Mouse (Mus musculus) forebrain, embryonic 13.5 days (tissue): ENCODE measurements at regions not wholly inside any gene's neighbourhood (a gene's known extent, or its start where the extent isn't known, plus 50 kb on each side); places are given as distances from the start of the nearest gene placed in this dataset.

ENCODE experiments used
- ATAC-seq: fragments of 200-750 bp; cut with Nextera tagmentation; 2 replicates; pipeline ENCODE4 v1.8.0; 2017
- H3K27ac ChIP-seq: fragments of 300-500 bp; sonication (generic); 2 replicates; pipeline ENCODE4 v1.5.1; 2015; ENCODE audit warnings: inconsistent platforms, mild to moderate bottlenecking, moderate library complexity
- H3K27me3 ChIP-seq: fragments of 300-500 bp; sonication (generic); 2 replicates; pipeline ENCODE4 v1.6.1; 2015; ENCODE audit warnings: mild to moderate bottlenecking, inconsistent platforms
- H3K36me3 ChIP-seq: fragments of 300-500 bp; sonication (generic); 2 replicates; pipeline ENCODE4 v1.6.1; 2015; ENCODE audit warnings: mild to moderate bottlenecking, inconsistent platforms; ENCODE audit not compliant: poor library complexity, severe bottlenecking
- H3K4me1 ChIP-seq: fragments of 300-500 bp; sonication (generic); 2 replicates; pipeline ENCODE4 v1.6.1; 2015; ENCODE audit warnings: inconsistent platforms
- H3K4me2 ChIP-seq: fragments of 300-500 bp; sonication (generic); 2 replicates; pipeline ENCODE4 v1.6.1; 2015; ENCODE audit warnings: inconsistent platforms, mild to moderate bottlenecking, moderate library complexity
- H3K4me3 ChIP-seq: fragments of 300-500 bp; sonication (generic); 2 replicates; pipeline ENCODE4 v1.5.1; 2015; ENCODE audit warnings: mild to moderate bottlenecking, inconsistent platforms
- H3K9ac ChIP-seq: fragments of 300-500 bp; sonication (generic); 2 replicates; pipeline ENCODE4 v1.6.1; 2015; ENCODE audit warnings: mild to moderate bottlenecking, inconsistent platforms
- H3K9me3 ChIP-seq: fragments of 300-500 bp; sonication (generic); replicated peaks from 2 replicates; pipeline ENCODE4 v1.6.1; 2016; ENCODE audit warnings: inconsistent platforms
- WGBS: fragments of 180-500 bp; shearing (Covaris S2); methylation state at CpG from one replicate; pipeline ENCODE4 v1.1.7; 2015; 5-methylcytosine and 5-hydroxymethylcytosine counted together

- no peaks in the 10 kb centered on the region for H3K27me3 ChIP-seq
- no peaks in the 10 kb centered on the region for H3K36me3 ChIP-seq
- ATAC-seq, result peak; percentile 92
- no peaks in the 10 kb centered on the region for H3K9me3 ChIP-seq
- peak overlapping the region; percentile 53 for H3K4me2 ChIP-seq
- WGBS, result 17% methylated on average over 10 of the region's 10 CpGs
- peaks cover 47% of the 10 kb centered on the region for H3K4me1 ChIP-seq
- H3K9ac ChIP-seq, result peak overlapping the region; percentile 50; the same call in 1 of the 2 replicates
- peak overlapping the region; percentile 17 for H3K4me3 ChIP-seq
- peak overlapping the region; percentile 92 for H3K27ac ChIP-seq
Measured at GRCm38 (mm10) chr13:83984651-83985331, 237.3 kb upstream of the Tmem161b start.

- peak; percentile 86 for ATAC-seq
- Histone ChIP-seq H3K4me3 (peak overlapping the region; percentile 24), H3K27ac (peak overlapping the region; percentile 84), H3K4me2 (peak overlapping the region; percentile 55), H3K36me3 (no peaks in the 10 kb centered on the region), H3K27me3 (no peaks in the 10 kb centered on the region), H3K4me1 (peaks cover 47% of the 10 kb centered on the region), H3K9ac (peak overlapping the region; percentile 51), H3K9me3 (no peaks in the 10 kb centered on the region)
- WGBS, result 10% methylated on average over 11 of the region's 11 CpGs
Measured at GRCm38 (mm10) chr13:83987746-83988423, 234.2 kb upstream of the Tmem161b start.

- Histone ChIP-seq H3K9me3 (no peaks in the 10 kb centered on the region), H3K27me3 (no peaks in the 10 kb centered on the region), H3K9ac (no peak overlapping the region), H3K4me2 (peak overlapping the region; percentile 55), H3K36me3 (no peaks in the 10 kb centered on the region), H3K4me3 (no peak overlapping the region), H3K27ac (peak overlapping the region; percentile 84), H3K4me1 (peaks cover 45% of the 10 kb centered on the region)
- ATAC-seq, result no peak
- 30% methylated on average over 4 of the region's 4 CpGs for WGBS
Measured at GRCm38 (mm10) chr13:83988517-83988916, 233.6 kb upstream of the Tmem161b start.

GRCm38 (mm10) chr13:83997599-83998369 lies 224.3 kb upstream of the Tmem161b start:
- Histone ChIP-seq H3K9ac (0 out of 2 replicates have a peak overlapping the region, but pooled peaks have one; percentile 2), H3K27ac (peak overlapping the region; percentile 53), H3K27me3 (no peaks in the 10 kb centered on the region), H3K36me3 (no peaks in the 10 kb centered on the region), H3K4me3 (no peak overlapping the region), H3K9me3 (0 out of 2 replicates have a peak, but pooled peaks cover 3% of the 10 kb centered on the region), H3K4me2 (0 out of 2 replicates have a peak overlapping the region, but pooled peaks have one; percentile 7), H3K4me1 (peaks cover 10% of the 10 kb centered on the region)
- WGBS, result 39% methylated on average over 12 of the region's 12 CpGs
- peak; percentile 86 for ATAC-seq

GRCm38 (mm10) chr13:84021771-84022170 lies 200.3 kb upstream of the Tmem161b start:
- peak; percentile 68 for ATAC-seq
- WGBS, result 27% methylated on average over 7 of the region's 7 CpGs
- no peak overlapping the region for H3K27ac ChIP-seq

GRCm38 (mm10) chr13:84023021-84023420 lies 199.1 kb upstream of the Tmem161b start:
- WGBS, result 93% methylated on average over 1 of the region's 1 CpGs
- Histone ChIP-seq H3K4me3 (no peak overlapping the region), H3K27ac (no peak overlapping the region), H3K9ac (no peak overlapping the region), H3K27me3 (no peaks in the 10 kb centered on the region), H3K36me3 (no peaks in the 10 kb centered on the region), H3K4me2 (no peak overlapping the region), H3K9me3 (no peaks in the 10 kb centered on the region), H3K4me1 (peaks cover 9% of the 10 kb centered on the region; the same call in 1 of the 2 replicates)
- no peak for ATAC-seq

More at GRCm38 (mm10) chr13:84021771-84022170, 200.3 kb upstream of the Tmem161b start:
- Histone ChIP-seq H3K27me3 (no peaks in the 10 kb centered on the region), H3K9ac (no peak overlapping the region), H3K9me3 (no peaks in the 10 kb centered on the region), H3K36me3 (no peaks in the 10 kb centered on the region), H3K4me1 (peaks cover 9% of the 10 kb centered on the region; the same call in 1 of the 2 replicates), H3K4me3 (no peak overlapping the region), H3K4me2 (no peak overlapping the region)

- Histone ChIP-seq H3K9me3 (no peaks in the 10 kb centered on the region), H3K4me2 (no peak overlapping the region), H3K36me3 (no peaks in the 10 kb centered on the region), H3K9ac (no peak overlapping the region), H3K27ac (0 out of 2 replicates have a peak overlapping the region, but pooled peaks have one; percentile 3), H3K4me1 (peaks cover 9% of the 10 kb centered on the region; the same call in 1 of the 2 replicates), H3K4me3 (no peak overlapping the region), H3K27me3 (no peaks in the 10 kb centered on the region)
- 0 out of 2 replicates have a peak, but pooled peaks have one; percentile 59 for ATAC-seq
- 27% methylated on average over 5 of the region's 5 CpGs for WGBS
Measured at GRCm38 (mm10) chr13:84023637-84024036, 198.5 kb upstream of the Tmem161b start.

GRCm38 (mm10) chr13:84025348-84025747 lies 196.7 kb upstream of the Tmem161b start:
- peaks cover 9% of the 10 kb centered on the region; the same call in 1 of the 2 replicates for H3K4me1 ChIP-seq
- H3K36me3 ChIP-seq, result no peaks in the 10 kb centered on the region
- WGBS, result 86% methylated on average over 2 of the region's 2 CpGs
- no peaks in the 10 kb centered on the region for H3K9me3 ChIP-seq
- H3K9ac ChIP-seq, result no peak overlapping the region
- peak; percentile 63; the same call in 1 of the 2 replicates for ATAC-seq
- H3K27ac ChIP-seq, result no peak overlapping the region
- no peak overlapping the region for H3K4me3 ChIP-seq
- no peak overlapping the region for H3K4me2 ChIP-seq
- H3K27me3 ChIP-seq, result no peaks in the 10 kb centered on the region

GRCm38 (mm10) chr13:84047736-84048135 lies 174.4 kb upstream of the Tmem161b start:
- Histone ChIP-seq H3K9ac (no peak overlapping the region), H3K9me3 (no peaks in the 10 kb centered on the region), H3K4me3 (no peak overlapping the region), H3K36me3 (no peaks in the 10 kb centered on the region), H3K4me1 (no peaks in the 10 kb centered on the region), H3K4me2 (no peak overlapping the region), H3K27ac (no peak overlapping the region), H3K27me3 (no peaks in the 10 kb centered on the region)
- 90% methylated on average over 6 of the region's 6 CpGs for WGBS
- ATAC-seq, result no peak

- Histone ChIP-seq H3K9ac (no peak overlapping the region), H3K27ac (no peak overlapping the region), H3K4me3 (no peak overlapping the region), H3K27me3 (no peaks in the 10 kb centered on the region), H3K4me1 (peaks cover 17% of the 10 kb centered on the region), H3K4me2 (no peak overlapping the region), H3K36me3 (no peaks in the 10 kb centered on the region), H3K9me3 (no peaks in the 10 kb centered on the region)
- no peak for ATAC-seq
- 71% methylated on average over 1 of the region's 1 CpGs for WGBS
Measured at GRCm38 (mm10) chr13:84052221-84052620, 169.9 kb upstream of the Tmem161b start.

GRCm38 (mm10) chr13:84054956-84055355 lies 167.1 kb upstream of the Tmem161b start:
- H3K4me3 ChIP-seq, result no peak overlapping the region
- 30% methylated on average over 7 of the region's 7 CpGs for WGBS
- peak overlapping the region; percentile 55 for H3K9ac ChIP-seq
- peak overlapping the region; percentile 88 for H3K27ac ChIP-seq
- no peaks in the 10 kb centered on the region for H3K9me3 ChIP-seq
- H3K4me1 ChIP-seq, result peaks cover 39% of the 10 kb centered on the region
- no peaks in the 10 kb centered on the region for H3K27me3 ChIP-seq
- H3K36me3 ChIP-seq, result no peaks in the 10 kb centered on the region
- H3K4me2 ChIP-seq, result peak overlapping the region; percentile 45
- no peak for ATAC-seq
